Mouse (Mus musculus) heart, postnatal 0 days (tissue): ENCODE results near the gene Hat1.

Source experiments
- CTCF ChIP-seq: IDR thresholded peaks from 2 replicates; pipeline ENCODE4 v1.5.1; 2016; ENCODE audit warnings: antibody characterized with exemption, control low read depth, low read depth
- EP300 ChIP-seq: IDR thresholded peaks from 2 replicates; pipeline ENCODE4 v1.6.1; 2016; ENCODE audit warnings: antibody characterized with exemption, low read depth

DNA sequence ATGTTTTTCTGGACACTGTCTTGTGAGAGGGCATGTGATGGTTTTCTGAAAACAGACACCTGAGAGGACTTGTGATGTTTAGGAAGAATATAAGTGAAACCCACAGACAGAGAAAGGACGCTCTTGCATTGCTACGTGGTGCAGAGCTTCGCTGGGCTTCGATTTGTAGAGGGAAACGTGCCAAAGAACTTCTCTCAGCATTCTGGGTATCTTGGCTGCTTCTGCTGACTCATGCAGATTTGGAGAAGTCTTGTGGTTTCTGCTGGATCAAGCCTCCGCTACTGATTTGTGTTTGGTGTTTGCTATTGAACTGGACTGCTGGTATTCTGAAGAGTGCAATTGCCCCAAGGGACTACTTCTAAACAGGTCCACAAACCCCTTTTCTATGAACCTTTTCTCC lies 93.1 kb downstream of the Hat1 start:
- no peak for TF ChIP-seq CTCF
- TF ChIP-seq EP300: no peak
